ENCODE assay signal across 19 mouse cellular contexts in genomic region chr14:67170248-67170647, GRCm38 (mm10).
DNase-seq lines count a peak whose midpoint lies in the region; ATAC-seq lines count a peak whose summit lies in the region.
"Had no signal": no experiment of that assay in that cellular context is flagged by ENCODE, and none has a peak within 500 bp of the region (broad histone marks: within the 10 kb centered on the region; RNA-seq: fewer than 3 reads in every experiment).

No protein-coding gene starts in this region.

- no peaks in the 10 kb centered on the region for H3K4me1 ChIP-seq in neural tube, embryonic 15.5 days
- H3K4me1 ChIP-seq in lung, embryonic 16.5 days (replicated peaks; ENCODE audit: control insufficient read depth, insufficient read depth, low read length): peaks cover 8% of the 10 kb centered on the region
- H3K4me1 ChIP-seq: liver, embryonic 15.5 days had no signal

- H3K4me3 ChIP-seq in neural tube, embryonic 15.5 days (replicated peaks): no peak overlapping the region
- no peak overlapping the region for H3K4me3 ChIP-seq in lung, embryonic 16.5 days (ENCODE audit: low read length)
- H3K4me3 ChIP-seq: heart, embryonic 13.5 days; liver, embryonic 15.5 days had no signal

- ATAC-seq in neural tube, embryonic 15.5 days (ENCODE audit: low FRiP score): no peak
- ATAC-seq in lung, embryonic 16.5 days (ENCODE audit: low read depth): peak; percentile 91
- ATAC-seq: forebrain, embryonic 16.5 days; midbrain, embryonic 16.5 days had no signal

- no peaks in the 10 kb centered on the region for H3K27me3 ChIP-seq in neural tube, embryonic 15.5 days (replicated peaks)
- H3K27me3 ChIP-seq in lung, embryonic 16.5 days (ENCODE audit: control insufficient read depth, insufficient read depth, low read depth, low read length): no peaks in the 10 kb centered on the region
- H3K27me3 ChIP-seq: liver, embryonic 15.5 days had no signal

- DNase-seq in heart, adult 11 months: peak; percentile 59
- DNase-seq in heart, adult 9 months (ENCODE audit: low spot score in 2 of 2): no peak
- DNase-seq in neural tube, embryonic 10.5 days (ENCODE audit: extremely low spot score, low spot score): peak; percentile 19
- no peak for DNase-seq in layer of hippocampus, adult 18-20 months (ENCODE audit: low spot score in 2 of 2)
- no peak for DNase-seq in urinary bladder, postnatal 36 days (ENCODE audit: low spot score in 2 of 2)
- DNase-seq in layer of hippocampus, postnatal 25 days (ENCODE audit: extremely low spot score in 1 of 2, low spot score in 1 of 2): no peak
- DNase-seq: B cell, adult 2 months; cerebellum, adult 2 months; gastrocnemius, postnatal 14 days; kidney, adult 11 months; right cerebral cortex, adult 18-20 months had no signal

- H3K27ac ChIP-seq in neural tube, embryonic 15.5 days (replicated peaks): no peak overlapping the region
- H3K27ac ChIP-seq in lung, embryonic 16.5 days (ENCODE audit: low read length): 0 out of 2 replicates have a peak overlapping the region, but pooled peaks have one; percentile 11
- H3K27ac ChIP-seq: heart, embryonic 13.5 days; hindbrain, embryonic 14.5 days; liver, embryonic 15.5 days had no signal

- H3K9ac ChIP-seq in neural tube, embryonic 15.5 days (replicated peaks): no peak overlapping the region
- H3K9ac ChIP-seq in lung, embryonic 16.5 days (ENCODE audit: low read length): no peak overlapping the region
- H3K9ac ChIP-seq: heart, embryonic 13.5 days; hindbrain, embryonic 14.5 days; liver, embryonic 15.5 days had no signal

- H3K36me3 ChIP-seq in neural tube, embryonic 15.5 days: no peaks in the 10 kb centered on the region
- no peaks in the 10 kb centered on the region for H3K36me3 ChIP-seq in lung, embryonic 16.5 days (ENCODE audit: control insufficient read depth, insufficient read depth, low read length)
- H3K36me3 ChIP-seq: G1E; heart, embryonic 13.5 days; liver, embryonic 15.5 days had no signal

- H3K9me3 ChIP-seq in neural tube, embryonic 15.5 days (replicated peaks): no peaks in the 10 kb centered on the region
- H3K9me3 ChIP-seq in lung, embryonic 16.5 days (ENCODE audit: control insufficient read depth, low read length): no peaks in the 10 kb centered on the region
- H3K9me3 ChIP-seq: G1E; heart, embryonic 13.5 days; liver, embryonic 15.5 days had no signal

- no peak overlapping the region for H3K4me2 ChIP-seq in neural tube, embryonic 15.5 days
- no peak overlapping the region for H3K4me2 ChIP-seq in lung, embryonic 16.5 days (ENCODE audit: low read depth, low read length)
- H3K4me2 ChIP-seq: heart, embryonic 13.5 days; hindbrain, embryonic 14.5 days; liver, embryonic 15.5 days had no signal

- 33% methylated on average over 3 of the region's 3 CpGs for WGBS in neural tube, embryonic 15.5 days
- 4% methylated on average over 3 of the region's 3 CpGs for WGBS in lung, embryonic 16.5 days

Comparison
In these comparisons a context has a peak if more than half of its experiments do, and no peak if none do; other contexts are left out.
1. DNase-seq: peak in heart, adult 11 months (single experiment) and neural tube, embryonic 10.5 days (single experiment); none in heart, adult 9 months (0 of 2), layer of hippocampus, adult 18-20 months (0 of 2), urinary bladder, postnatal 36 days (0 of 2) and layer of hippocampus, postnatal 25 days (0 of 2).